Mouse (Mus musculus) liver, embryonic 15.5 days (tissue): Measurements from ENCODE around the gene Ovca2. TPM values are rescaled to one million over a fixed set of nuclear protein-coding genes. Genes with fewer than 3 reads are reported as not detected.

Experiments used
- ATAC-seq: fragments of 200-750 bp; cut with Nextera tagmentation; 2 replicates; pipeline ENCODE4 v1.8.0; 2017; ENCODE audit warnings: moderate number of reproducible peaks, mild to moderate bottlenecking, moderate library complexity; ENCODE audit not compliant: insufficient read depth
- H3K27ac ChIP-seq: fragments of 300-500 bp; sonication (generic); replicated peaks from 2 replicates; pipeline ENCODE4 v1.5.1; 2015; ENCODE audit warnings: mild to moderate bottlenecking, inconsistent platforms
- H3K27me3 ChIP-seq: fragments of 300-500 bp; sonication (generic); 2 replicates; pipeline ENCODE4 v1.6.1; 2015; ENCODE audit warnings: mild to moderate bottlenecking, inconsistent platforms
- H3K36me3 ChIP-seq: fragments of 300-500 bp; sonication (generic); replicated peaks from 2 replicates; pipeline ENCODE4 v1.6.1; 2015; ENCODE audit warnings: moderate library complexity, mild to moderate bottlenecking, inconsistent platforms
- H3K4me1 ChIP-seq: fragments of 300-500 bp; sonication (generic); replicated peaks from 2 replicates; pipeline ENCODE4 v1.6.1; 2015; ENCODE audit warnings: inconsistent platforms
- H3K4me2 ChIP-seq: fragments of 300-500 bp; sonication (generic); 2 replicates; pipeline ENCODE4 v1.6.1; 2015; ENCODE audit warnings: moderate library complexity, mild to moderate bottlenecking, inconsistent platforms
- H3K4me3 ChIP-seq: fragments of 300-500 bp; sonication (generic); replicated peaks from 2 replicates; pipeline ENCODE4 v1.5.1; 2015; ENCODE audit warnings: mild to moderate bottlenecking, inconsistent platforms
- H3K9ac ChIP-seq: fragments of 300-500 bp; sonication (generic); 2 replicates; pipeline ENCODE4 v1.6.1; 2015; ENCODE audit warnings: moderate library complexity, mild to moderate bottlenecking, inconsistent platforms
- H3K9me3 ChIP-seq: fragments of 300-500 bp; sonication (generic); replicated peaks from 2 replicates; pipeline ENCODE4 v1.6.1; 2016; ENCODE audit warnings: inconsistent platforms
- WGBS: fragments of 180-500 bp; shearing (Covaris S2); methylation state at CpG from one replicate; pipeline ENCODE4 v1.1.7; 2015; ENCODE audit warnings: mixed read lengths; ENCODE audit not compliant: insufficient replicate concordance; 5-methylcytosine and 5-hydroxymethylcytosine counted together
- polyA plus RNA-seq: library from polyadenylated mRNA; unstranded; fragments of >200 nt; fragmentation: Nextera tagmentation; extraction: Ambion mirVana; gene quantifications from 2 replicates; pipeline ENCODE4 v1.2.1, GENCODE M21; 2015

Gene Ovca2
- polyA plus RNA-seq, 1 experiment from 2014 or later = 10.2 TPM

- H3K4me2 ChIP-seq = no peak overlapping the region
- H3K4me1 ChIP-seq = peaks cover 54% of the 10 kb centered on the region
- no peak overlapping the region for H3K4me3 ChIP-seq
- H3K36me3 ChIP-seq = peaks cover 31% of the 10 kb centered on the region
- no peak for ATAC-seq
- 63% methylated on average over 4 of the region's 4 CpGs for WGBS
- H3K9me3 ChIP-seq = no peaks in the 10 kb centered on the region
- no peak overlapping the region for H3K9ac ChIP-seq
- H3K27ac ChIP-seq = no peak overlapping the region
- H3K27me3 ChIP-seq = peaks cover 37% of the 10 kb centered on the region
Observed at GRCm38 (mm10) chr11:75161417-75162008, 17.1 kb downstream of the Ovca2 start.

- Histone ChIP-seq H3K4me1 (peaks cover 52% of the 10 kb centered on the region), H3K4me3 (no peak overlapping the region), H3K36me3 (peaks cover 31% of the 10 kb centered on the region), H3K9me3 (no peaks in the 10 kb centered on the region), H3K9ac (no peak overlapping the region), H3K4me2 (no peak overlapping the region), H3K27me3 (peaks cover 32% of the 10 kb centered on the region), H3K27ac (no peak overlapping the region)
- no peak for ATAC-seq
- 67% methylated on average over 7 of the region's 7 CpGs for whole genome bisulfite sequencing
Observed at GRCm38 (mm10) chr11:75160954-75161353, 17.7 kb downstream of the Ovca2 start.

GRCm38 (mm10) chr11:75159564-75159963 lies 19.1 kb downstream of the Ovca2 start:
- Histone ChIP-seq H3K9me3 (no peaks in the 10 kb centered on the region), H3K4me2 (no peak overlapping the region), H3K27me3 (peaks cover 18% of the 10 kb centered on the region), H3K9ac (no peak overlapping the region), H3K27ac (no peak overlapping the region), H3K4me1 (peaks cover 43% of the 10 kb centered on the region), H3K4me3 (no peak overlapping the region), H3K36me3 (peaks cover 31% of the 10 kb centered on the region)
- 44% methylated on average over 2 of the region's 2 CpGs for WGBS
- ATAC-seq = no peak

- no peak overlapping the region; the same call in 1 of the 2 replicates for H3K27ac ChIP-seq
- ATAC-seq = no peak
- H3K4me3 ChIP-seq = no peak overlapping the region
- H3K4me1 ChIP-seq = peaks cover 45% of the 10 kb centered on the region
- 87% methylated on average over 14 of the region's 14 CpGs for WGBS
- H3K27me3 ChIP-seq = peaks cover 7% of the 10 kb centered on the region
- no peak overlapping the region for H3K4me2 ChIP-seq
- no peak overlapping the region for H3K9ac ChIP-seq
- H3K36me3 ChIP-seq = peaks cover 29% of the 10 kb centered on the region
- no peaks in the 10 kb centered on the region for H3K9me3 ChIP-seq
Observed at GRCm38 (mm10) chr11:75158432-75158831, 20.2 kb downstream of the Ovca2 start.

- Histone ChIP-seq H3K4me1 (peaks cover 41% of the 10 kb centered on the region), H3K27me3 (peaks cover 1% of the 10 kb centered on the region), H3K27ac (no peak overlapping the region), H3K9me3 (no peaks in the 10 kb centered on the region), H3K9ac (no peak overlapping the region), H3K36me3 (peaks cover 24% of the 10 kb centered on the region), H3K4me3 (no peak overlapping the region), H3K4me2 (no peak overlapping the region)
- 60% methylated on average over 2 of the region's 2 CpGs for WGBS
- no peak for ATAC-seq
Observed at GRCm38 (mm10) chr11:75157901-75158300, 20.7 kb downstream of the Ovca2 start.

GRCm38 (mm10) chr11:75157037-75157436 lies 21.6 kb downstream of the Ovca2 start:
- Histone ChIP-seq H3K4me3 (no peak overlapping the region), H3K9me3 (no peaks in the 10 kb centered on the region), H3K4me1 (peaks cover 41% of the 10 kb centered on the region), H3K27me3 (no peaks in the 10 kb centered on the region), H3K4me2 (no peak overlapping the region), H3K36me3 (0 out of 2 replicates have a peak, but pooled peaks cover 17% of the 10 kb centered on the region), H3K9ac (no peak overlapping the region), H3K27ac (no peak overlapping the region)
- 65% methylated on average over 4 of the region's 4 CpGs for WGBS
- ATAC-seq = no peak

GRCm38 (mm10) chr11:75156416-75156815 lies 22.2 kb downstream of the Ovca2 start:
- Histone ChIP-seq H3K4me3 (no peak overlapping the region), H3K27ac (no peak overlapping the region), H3K9ac (no peak overlapping the region), H3K27me3 (no peaks in the 10 kb centered on the region), H3K36me3 (0 out of 2 replicates have a peak, but pooled peaks cover 15% of the 10 kb centered on the region), H3K4me1 (peaks cover 41% of the 10 kb centered on the region), H3K9me3 (no peaks in the 10 kb centered on the region), H3K4me2 (no peak overlapping the region)
- whole genome bisulfite sequencing = 66% methylated on average over 5 of the region's 5 CpGs
- ATAC-seq = no peak

- no peak overlapping the region for H3K4me2 ChIP-seq
- H3K36me3 ChIP-seq = 0 out of 2 replicates have a peak, but pooled peaks cover 10% of the 10 kb centered on the region
- peaks cover 41% of the 10 kb centered on the region for H3K4me1 ChIP-seq
- no peak overlapping the region for H3K4me3 ChIP-seq
- H3K9ac ChIP-seq = no peak overlapping the region
- no peak overlapping the region for H3K27ac ChIP-seq
- no peaks in the 10 kb centered on the region for H3K27me3 ChIP-seq
- ATAC-seq = no peak
- 63% methylated on average over 6 of the region's 6 CpGs for WGBS
- H3K9me3 ChIP-seq = no peaks in the 10 kb centered on the region
Observed at GRCm38 (mm10) chr11:75155985-75156384, 22.6 kb downstream of the Ovca2 start.

- Histone ChIP-seq H3K27me3 (no peaks in the 10 kb centered on the region), H3K4me3 (no peak overlapping the region), H3K4me1 (peaks cover 39% of the 10 kb centered on the region), H3K36me3 (no peaks in the 10 kb centered on the region), H3K27ac (no peak overlapping the region), H3K9me3 (no peaks in the 10 kb centered on the region), H3K4me2 (no peak overlapping the region), H3K9ac (no peak overlapping the region)
- ATAC-seq = no peak
- 40% methylated on average over 6 of the region's 6 CpGs for WGBS
Observed at GRCm38 (mm10) chr11:75154053-75154585, 24.5 kb downstream of the Ovca2 start.

GRCm38 (mm10) chr11:75152603-75153557 lies 25.8 kb downstream of the Ovca2 start:
- H3K4me3 ChIP-seq = no peak overlapping the region
- no peaks in the 10 kb centered on the region for H3K27me3 ChIP-seq
- peak overlapping the region; percentile 46; the same call in 1 of the 2 replicates for H3K27ac ChIP-seq
- H3K9ac ChIP-seq = no peak overlapping the region
- no peaks in the 10 kb centered on the region for H3K36me3 ChIP-seq
- WGBS = 60% methylated on average over 18 of the region's 18 CpGs
- H3K9me3 ChIP-seq = no peaks in the 10 kb centered on the region
- H3K4me2 ChIP-seq = no peak overlapping the region
- no peak for ATAC-seq
- peaks cover 37% of the 10 kb centered on the region for H3K4me1 ChIP-seq

- no peak for ATAC-seq
- no peak overlapping the region for H3K9ac ChIP-seq
- peaks cover 2% of the 10 kb centered on the region; the same call in 1 of the 2 replicates for H3K36me3 ChIP-seq
- H3K4me1 ChIP-seq = peaks cover 31% of the 10 kb centered on the region
- H3K27me3 ChIP-seq = no peaks in the 10 kb centered on the region
- no peaks in the 10 kb centered on the region for H3K9me3 ChIP-seq
- no peak overlapping the region for H3K4me3 ChIP-seq
- no peak overlapping the region for H3K27ac ChIP-seq
- WGBS = 69% methylated on average over 1 of the region's 1 CpGs
- no peak overlapping the region for H3K4me2 ChIP-seq
Observed at GRCm38 (mm10) chr11:75150346-75150745, 28.3 kb downstream of the Ovca2 start.
